Mouse (Mus musculus) limb, embryonic 14.5 days (tissue): ENCODE measurements around the gene Thrsp. TPM values are rescaled to one million over a fixed set of nuclear protein-coding genes. Genes with fewer than 3 reads are reported as not detected.

ENCODE experiments used
- ATAC-seq: fragments of 200-750 bp; cut with Nextera tagmentation; 2 replicates; pipeline ENCODE4 v1.8.0; 2017; ENCODE audit warnings: low read depth, moderate number of reproducible peaks, moderate TSS enrichment; ENCODE audit not compliant: low FRiP score
- DNase-seq: peaks from one replicate; pipeline ENCODE4 v3.0.0-alpha.2; 2015; ENCODE audit warnings: low spot score
- H3K27ac ChIP-seq: fragments of 300-500 bp; sonication (generic); replicated peaks from 2 replicates; pipeline ENCODE4 v1.5.1; 2014; ENCODE audit warnings: low read depth, mild to moderate bottlenecking, low read length, moderate library complexity, mixed read lengths
- H3K27me3 ChIP-seq: fragments of 300-500 bp; sonication (generic); 2 replicates; pipeline ENCODE4 v1.6.1; 2014; ENCODE audit warnings: low read length, mixed read lengths; ENCODE audit not compliant: control insufficient read depth, insufficient read depth
- H3K36me3 ChIP-seq: fragments of 300-500 bp; sonication (generic); 2 replicates; pipeline ENCODE4 v1.6.1; 2014; ENCODE audit warnings: mild to moderate bottlenecking, low read length, moderate library complexity, mixed read lengths; ENCODE audit not compliant: control insufficient read depth, insufficient read depth
- H3K4me1 ChIP-seq: fragments of 300-500 bp; sonication (generic); 2 replicates; pipeline ENCODE4 v1.6.1; 2014; ENCODE audit warnings: antibody characterized with exemption, low read length, mixed read lengths; ENCODE audit not compliant: control insufficient read depth, insufficient read depth
- H3K4me2 ChIP-seq: fragments of 300-500 bp; sonication (generic); replicated peaks from 2 replicates; pipeline ENCODE4 v1.6.1; 2014; ENCODE audit warnings: low read depth, mild to moderate bottlenecking, low read length, moderate library complexity; ENCODE audit not compliant: severe bottlenecking
- H3K4me3 ChIP-seq: fragments of 300-500 bp; sonication (generic); replicated peaks from 2 replicates; pipeline ENCODE4 v1.5.1; 2014; ENCODE audit warnings: low read length
- H3K9ac ChIP-seq: fragments of 300-500 bp; sonication (generic); 2 replicates; pipeline ENCODE4 v1.6.1; 2014; ENCODE audit warnings: mild to moderate bottlenecking, low read depth, low read length, moderate library complexity; ENCODE audit not compliant: severe bottlenecking
- H3K9me3 ChIP-seq: fragments of 300-500 bp; sonication (generic); 2 replicates; pipeline ENCODE4 v1.6.1; 2016; ENCODE audit warnings: low read length; ENCODE audit not compliant: control insufficient read depth
- POLR2A ChIP-seq: fragments of 200-500 bp; IDR thresholded peaks from 2 replicates; pipeline ENCODE4 v1.8.0; 2012; ENCODE audit warnings: inconsistent platforms, mild to moderate bottlenecking, moderate library complexity, borderline replicate concordance; ENCODE audit not compliant: insufficient read depth, insufficient read length; ENCODE audit errors: extremely low read depth
- WGBS: fragments of 180-500 bp; shearing (Covaris S2); extraction: QIAGEN DNeasy Blood & Tissue Kit; methylation state at CpG from one replicate; pipeline ENCODE4 v1.1.7; 2014; 5-methylcytosine and 5-hydroxymethylcytosine counted together
- polyA plus RNA-seq, 2 experiments: library from polyadenylated mRNA; depleted of rRNA in 1 of 2; stranded (reverse) in 1 of 2; unstranded in 1 of 2; fragments of >200 nt; fragmentation: Nextera tagmentation in 1 of 2; extraction: Ambion mirVana in 1 of 2; gene quantifications; 2 replicates each; pipeline versions ENCODE4 v1.2.1 to v1.2.3; 2012 to 2014

The Thrsp gene
- polyA plus RNA-seq, 2 experiments, result 0.30 to 0.48 TPM

- Histone ChIP-seq H3K9me3 (no peaks in the 10 kb centered on the region), H3K4me2 (no peak overlapping the region), H3K27ac (no peak overlapping the region), H3K27me3 (no peaks in the 10 kb centered on the region), H3K36me3 (peaks cover 86% of the 10 kb centered on the region), H3K4me1 (no peaks in the 10 kb centered on the region), H3K9ac (no peak overlapping the region), H3K4me3 (no peak overlapping the region)
- WGBS, result 90% methylated on average over 10 of the region's 10 CpGs
- ATAC-seq (no peak), DNase-seq (no peak)
- no peak for TF ChIP-seq POLR2A
Measured at GRCm38 (mm10) chr7:97383496-97384132, 33.9 kb downstream of the Thrsp start.

- Histone ChIP-seq H3K4me2 (no peak overlapping the region), H3K4me3 (no peak overlapping the region), H3K36me3 (peaks cover 87% of the 10 kb centered on the region), H3K27me3 (no peaks in the 10 kb centered on the region), H3K27ac (no peak overlapping the region), H3K4me1 (no peaks in the 10 kb centered on the region), H3K9me3 (no peaks in the 10 kb centered on the region), H3K9ac (no peak overlapping the region)
- 97% methylated on average over 8 of the region's 8 CpGs for WGBS
- ATAC-seq (no peak), DNase-seq (no peak)
- TF ChIP-seq POLR2A, result no peak
Measured at GRCm38 (mm10) chr7:97382661-97383060, 34.9 kb downstream of the Thrsp start.

DNA sequence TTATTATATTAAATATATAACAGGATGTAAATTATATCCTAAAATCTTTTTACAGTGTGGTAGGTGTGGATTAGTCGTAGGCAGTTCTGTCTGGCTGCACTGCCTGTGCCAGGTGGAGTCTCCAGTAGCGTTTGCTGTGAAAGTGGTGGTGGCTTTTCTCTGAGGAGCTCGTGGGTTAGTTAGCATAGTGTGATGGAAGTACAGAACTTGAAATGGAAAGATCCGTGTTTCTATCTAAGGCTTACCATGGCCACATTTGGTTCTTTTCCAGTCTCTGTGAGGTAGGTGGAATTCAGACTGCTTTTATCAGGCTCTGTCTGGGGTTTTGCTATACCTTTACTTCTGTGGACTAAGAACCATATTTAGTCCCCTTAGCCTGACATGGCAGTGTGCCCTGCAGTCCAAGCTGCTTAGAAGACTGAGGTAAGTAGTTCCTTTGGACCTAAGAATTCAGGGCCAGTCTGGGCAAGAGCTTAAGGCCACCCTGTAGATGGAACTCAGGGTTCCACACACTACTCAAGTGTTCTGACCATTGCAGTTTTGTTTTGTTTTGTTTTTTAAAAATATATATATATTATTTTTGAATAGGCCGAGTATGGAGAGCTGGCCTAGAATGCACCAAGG is 36.9 kb downstream of the Thrsp start:
- no peaks in the 10 kb centered on the region for H3K4me1 ChIP-seq
- H3K9me3 ChIP-seq, result no peaks in the 10 kb centered on the region
- no peak overlapping the region for H3K4me3 ChIP-seq
- H3K36me3 ChIP-seq, result peaks cover 78% of the 10 kb centered on the region
- H3K27ac ChIP-seq, result no peak overlapping the region
- no peaks in the 10 kb centered on the region for H3K27me3 ChIP-seq
- no peak overlapping the region for H3K9ac ChIP-seq
- no peak for TF ChIP-seq POLR2A
- no peak overlapping the region for H3K4me2 ChIP-seq
- no peak for ATAC-seq
- no peak for DNase-seq
- 90% methylated on average over 5 of the region's 5 CpGs for WGBS

DNA sequence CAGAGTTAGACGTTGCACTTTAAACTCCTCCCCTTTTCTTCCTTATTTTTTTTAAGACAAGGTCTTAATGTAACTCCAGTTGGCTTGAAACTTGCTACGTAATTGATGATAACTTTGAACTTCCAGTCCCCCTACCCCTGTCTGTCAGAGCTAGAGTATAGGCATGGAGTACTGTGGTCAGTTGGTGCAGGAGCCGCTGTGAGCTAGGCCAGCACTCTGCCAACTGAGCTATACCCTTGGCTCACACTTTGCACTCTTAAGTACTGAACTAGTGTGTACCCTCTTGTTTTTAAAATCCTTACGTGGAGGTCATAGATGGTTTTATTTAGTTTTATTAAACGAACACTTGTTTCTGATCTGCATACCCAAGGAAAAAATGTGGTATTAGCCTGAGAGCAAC is 38.2 kb downstream of the Thrsp start:
- WGBS, result 90% methylated on average over 5 of the region's 5 CpGs
- no peaks in the 10 kb centered on the region for H3K4me1 ChIP-seq
- no peak for TF ChIP-seq POLR2A
- no peaks in the 10 kb centered on the region for H3K9me3 ChIP-seq
- no peak overlapping the region for H3K4me3 ChIP-seq
- H3K36me3 ChIP-seq, result peaks cover 79% of the 10 kb centered on the region
- no peaks in the 10 kb centered on the region for H3K27me3 ChIP-seq
- DNase-seq (no peak), ATAC-seq (no peak)
- H3K9ac ChIP-seq, result no peak overlapping the region
- H3K27ac ChIP-seq, result no peak overlapping the region
- no peak overlapping the region for H3K4me2 ChIP-seq

GRCm38 (mm10) chr7:97375906-97376305 is 41.6 kb downstream of the Thrsp start:
- Histone ChIP-seq H3K9me3 (no peaks in the 10 kb centered on the region), H3K9ac (no peak overlapping the region), H3K27me3 (no peaks in the 10 kb centered on the region), H3K4me2 (no peak overlapping the region), H3K4me1 (peaks cover 7% of the 10 kb centered on the region), H3K27ac (no peak overlapping the region), H3K4me3 (no peak overlapping the region), H3K36me3 (peaks cover 52% of the 10 kb centered on the region)
- no peak for TF ChIP-seq POLR2A
- DNase-seq (no peak), ATAC-seq (no peak)
- WGBS, result 87% methylated on average over 2 of the region's 2 CpGs
